Mouse (Mus musculus) ES-E14 (cell line): ENCODE measurements at regions not wholly inside any gene's neighbourhood (a gene's known extent, or its start where the extent isn't known, plus 50 kb on each side); places are given as distances from the start of the nearest gene placed in this dataset.

Source experiments
- DNase-seq: peaks from one replicate; pipeline ENCODE4 v3.0.0-alpha.2; 2013; ENCODE audit warnings: low read depth, low spot score
- H3K27ac ChIP-seq: 2 replicates; pipeline ENCODE4 v1.5.1; 2012; ENCODE audit warnings: low read depth, mild to moderate bottlenecking, low read length, moderate library complexity, mixed read lengths; ENCODE audit not compliant: poor library complexity, insufficient read depth, severe bottlenecking
- H3K36me3 ChIP-seq: 2 replicates; pipeline ENCODE4 v1.6.1; 2012; ENCODE audit warnings: mild to moderate bottlenecking, low read length, moderate library complexity, mixed read lengths; ENCODE audit not compliant: control insufficient read depth, poor library complexity, insufficient read depth, severe bottlenecking
- H3K4me1 ChIP-seq, 2 experiments: fragments of 150-350 bp in 1 of 2; sonication (generic) in 1 of 2; 2 replicates each; pipeline ENCODE4 v1.6.1; 2012; ENCODE audit warnings: low read length in 2 of 2, mild to moderate bottlenecking in 1 of 2, mixed read lengths in 1 of 2; ENCODE audit not compliant: control insufficient read depth in 2 of 2, insufficient read depth in 2 of 2, poor library complexity in 1 of 2
- H3K4me3 ChIP-seq, 2 experiments: fragments of 150-350 bp in 1 of 2; sonication (generic) in 1 of 2; 2 replicates each; pipeline ENCODE4 v1.5.1; 2012; ENCODE audit warnings: low read length in 2 of 2, low read depth in 1 of 2, mild to moderate bottlenecking in 1 of 2, mixed read lengths in 1 of 2; ENCODE audit not compliant: insufficient read depth in 1 of 2, poor library complexity in 1 of 2, severe bottlenecking in 1 of 2
- H3K9ac ChIP-seq: 2 replicates; pipeline ENCODE4 v1.6.1; 2012; ENCODE audit warnings: low read depth, mild to moderate bottlenecking, low read length, mixed read lengths; ENCODE audit not compliant: poor library complexity, insufficient read depth, severe bottlenecking
- H3K9me3 ChIP-seq: fragments of 150-350 bp; sonication (generic); 2 replicates; pipeline ENCODE4 v1.6.1; 2012; ENCODE audit warnings: low read depth, mild to moderate bottlenecking, low read length; ENCODE audit not compliant: control insufficient read depth, insufficient read depth
- CHD2 ChIP-seq: IDR thresholded peaks from 2 replicates; pipeline ENCODE4 v1.6.1; 2014; ENCODE audit warnings: mild to moderate bottlenecking, low read depth, low read length, inconsistent platforms
- HCFC1 ChIP-seq: IDR thresholded peaks from 2 replicates; pipeline ENCODE4 v1.6.1; 2012; ENCODE audit warnings: low read length, inconsistent platforms, borderline replicate concordance; ENCODE audit not compliant: insufficient read depth
- MAFK ChIP-seq: IDR thresholded peaks from 2 replicates; pipeline ENCODE4 v1.6.1; 2014; ENCODE audit warnings: mild to moderate bottlenecking, low read depth, low read length, inconsistent platforms; ENCODE audit not compliant: insufficient read depth
- ZC3H11A ChIP-seq: IDR thresholded peaks from 2 replicates; pipeline ENCODE4 v1.6.1; 2012; ENCODE audit warnings: low read depth, mild to moderate bottlenecking, inconsistent platforms, low read length, borderline replicate concordance
- ZNF384 ChIP-seq: IDR thresholded peaks from 2 replicates; pipeline ENCODE4 v1.6.1; 2012; ENCODE audit warnings: low read depth, low read length, inconsistent platforms
- in situ Hi-C, 2 experiments: fragments of 600-800 bp; cut with MboI; formaldehyde crosslinking; loops; one replicate each; pipeline ENCODE4 v1.15.1; 2025; ENCODE audit warnings: low sequenced_read_pairs in 2 of 2, inconsistent platforms in 1 of 2; ENCODE audit not compliant: unreplicated experiment in 2 of 2

GRCm38 (mm10) chr17:3792597-3792996 lies 96.5 kb upstream of the Nox3 start:
- DNase-seq = no peak
- no peaks in the 10 kb centered on the region for H3K36me3 ChIP-seq
- H3K4me3 ChIP-seq = no peak overlapping the region
- H3K9me3 ChIP-seq = no peaks in the 10 kb centered on the region
- in situ Hi-C loops = no loop called here
- TF ChIP-seq ZC3H11A (no peak), ZNF384 (peak; percentile 90)
- H3K9ac ChIP-seq = no peak overlapping the region
- no peak overlapping the region for H3K27ac ChIP-seq
- H3K4me1 ChIP-seq = no peaks in the 10 kb centered on the region

GRCm38 (mm10) chr17:3782156-3782555 lies 86.1 kb upstream of the Nox3 start:
- Histone ChIP-seq H3K4me1 (no peaks in the 10 kb centered on the region), H3K9ac (no peak overlapping the region), H3K4me3 (no peak overlapping the region), H3K9me3 (no peaks in the 10 kb centered on the region), H3K36me3 (no peaks in the 10 kb centered on the region), H3K27ac (no peak overlapping the region)
- no peak for DNase-seq
- in situ Hi-C loops = no loop called here
- TF ChIP-seq ZNF384 (no peak), MAFK (no peak), ZC3H11A (no peak), HCFC1 (no peak), CHD2 (no peak)

DNA sequence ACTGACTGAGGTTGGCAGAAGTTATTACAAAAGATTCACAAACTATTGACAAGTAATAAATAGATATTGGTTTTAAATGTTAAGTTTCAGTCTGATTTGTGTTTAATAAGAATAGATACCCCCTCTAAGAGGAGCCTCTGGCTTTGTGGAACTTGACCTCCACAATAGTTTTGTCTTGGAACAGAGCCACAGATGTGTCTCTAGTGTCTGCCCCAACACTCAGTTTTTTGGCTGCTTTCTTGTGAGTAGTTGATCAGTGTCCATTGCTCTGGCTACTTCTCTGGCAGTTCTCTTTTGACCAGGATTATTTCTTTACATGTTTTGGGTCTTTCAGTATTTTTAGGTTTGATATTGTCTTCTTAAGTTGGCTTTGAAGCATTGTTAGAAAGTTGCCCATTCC lies 81.6 kb upstream of the Nox3 start:
- Histone ChIP-seq H3K9me3 (no peaks in the 10 kb centered on the region), H3K4me3 (no peak overlapping the region), H3K27ac (no peak overlapping the region), H3K9ac (no peak overlapping the region), H3K36me3 (no peaks in the 10 kb centered on the region), H3K4me1 (no peaks in the 10 kb centered on the region)
- no peak for DNase-seq
- in situ Hi-C loops = no loop called here
- no peak for TF ChIP-seq MAFK
- TF ChIP-seq HCFC1 = no peak
- no peak for TF ChIP-seq ZNF384
- TF ChIP-seq CHD2 = no peak
- no peak for TF ChIP-seq ZC3H11A

GRCm38 (mm10) chr17:3747808-3748335 lies 51.8 kb upstream of the Nox3 start:
- H3K9me3 ChIP-seq = no peaks in the 10 kb centered on the region
- in situ Hi-C loops = no loop called here
- H3K27ac ChIP-seq = no peak overlapping the region
- no peak overlapping the region for H3K4me3 ChIP-seq
- no peak for TF ChIP-seq ZNF384
- TF ChIP-seq CHD2 = no peak
- no peak for TF ChIP-seq HCFC1
- no peaks in the 10 kb centered on the region for H3K4me1 ChIP-seq
- H3K36me3 ChIP-seq = no peaks in the 10 kb centered on the region
- no peak for DNase-seq
- no peak overlapping the region for H3K9ac ChIP-seq
